Mouse (Mus musculus) cerebellum, adult 18-20 months (tissue): ENCODE results near the gene Ppfibp1.

ENCODE experiments used
- DNase-seq, 2 experiments: peaks; one replicate each; pipeline ENCODE4 v3.0.0; 2021

Gene Ppfibp1

GRCm38 (mm10) chr6:146999755-147000154 is 111.5 kb downstream of the Ppfibp1 start:
- no peak for DNase-seq

- DNase-seq = peak; percentile 65 to 78
Measured at GRCm38 (mm10) chr6:147008148-147008547, 119.9 kb downstream of the Ppfibp1 start.

DNA sequence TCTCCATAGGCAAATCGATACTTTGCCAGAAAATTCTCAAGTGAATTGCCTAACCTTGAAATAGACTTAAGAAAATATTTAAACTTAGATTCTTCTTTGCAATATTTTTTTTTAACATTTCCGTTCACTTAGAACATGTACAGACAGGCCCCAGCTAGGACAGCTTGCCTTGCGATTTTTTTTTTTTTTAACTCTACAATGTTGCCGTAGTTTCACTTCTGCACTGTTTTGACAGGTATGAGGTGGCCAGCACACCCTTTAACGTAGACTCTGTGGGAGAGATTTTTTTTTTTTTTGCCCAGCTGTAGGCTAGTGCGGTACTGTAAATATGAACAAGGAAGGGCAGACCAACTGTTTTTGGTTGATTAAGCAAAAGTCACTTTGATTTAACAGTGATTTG is 122.1 kb downstream of the Ppfibp1 start:
- no peak for DNase-seq

DNA sequence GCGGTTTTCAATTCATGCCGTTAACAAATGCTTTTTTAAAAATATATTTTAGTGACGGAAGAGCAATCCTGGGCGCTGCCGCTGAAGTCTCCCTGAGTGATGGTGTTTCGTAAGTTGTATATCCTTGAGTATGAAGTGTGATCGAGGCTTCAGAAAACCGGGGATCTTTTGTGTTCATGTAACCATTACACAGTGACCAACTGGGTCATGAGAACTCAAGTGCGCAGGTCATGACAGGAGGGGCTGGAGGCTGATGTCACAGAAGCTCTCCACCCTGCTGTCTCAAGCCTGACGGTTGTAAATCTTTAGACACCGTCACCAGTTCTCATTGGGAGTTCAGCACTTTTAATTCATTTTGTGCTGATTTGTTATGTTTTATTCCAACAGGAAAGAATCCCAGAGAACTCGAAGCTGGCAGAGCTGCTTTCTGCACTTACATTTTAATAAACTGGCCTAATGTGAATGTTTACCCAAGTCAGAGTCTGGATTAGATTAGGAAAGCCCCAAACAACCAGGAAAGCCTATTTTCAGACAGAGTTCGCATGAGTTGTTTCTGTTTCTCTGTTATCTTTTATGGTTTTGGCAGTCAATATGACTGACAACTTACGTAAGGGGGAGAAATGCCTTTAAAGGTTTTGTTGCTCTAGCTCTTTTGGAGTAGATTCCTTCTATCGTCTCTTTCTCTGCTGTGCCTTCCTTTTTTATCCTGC is 122.7 kb downstream of the Ppfibp1 start:
- DNase-seq = no peak

- no peak for DNase-seq
Measured at GRCm38 (mm10) chr6:147011555-147011954, 123.3 kb downstream of the Ppfibp1 start.

- no peak for DNase-seq
Measured at GRCm38 (mm10) chr6:147011977-147012376, 123.7 kb downstream of the Ppfibp1 start.

- no peak for DNase-seq
Measured at GRCm38 (mm10) chr6:147013546-147013945, 125.3 kb downstream of the Ppfibp1 start.

- no peak for DNase-seq
Measured at GRCm38 (mm10) chr6:147017906-147018305, 129.6 kb downstream of the Ppfibp1 start.

- no peak for DNase-seq
Measured at GRCm38 (mm10) chr6:147018364-147018763, 130.1 kb downstream of the Ppfibp1 start.

GRCm38 (mm10) chr6:147021181-147021580 is 132.9 kb downstream of the Ppfibp1 start:
- peak; percentile 29 to 32 for DNase-seq

GRCm38 (mm10) chr6:147022375-147023132 is 134.3 kb downstream of the Ppfibp1 start:
- DNase-seq = no peak

GRCm38 (mm10) chr6:147023133-147023395 is 134.8 kb downstream of the Ppfibp1 start:
- DNase-seq = no peak

DNA sequence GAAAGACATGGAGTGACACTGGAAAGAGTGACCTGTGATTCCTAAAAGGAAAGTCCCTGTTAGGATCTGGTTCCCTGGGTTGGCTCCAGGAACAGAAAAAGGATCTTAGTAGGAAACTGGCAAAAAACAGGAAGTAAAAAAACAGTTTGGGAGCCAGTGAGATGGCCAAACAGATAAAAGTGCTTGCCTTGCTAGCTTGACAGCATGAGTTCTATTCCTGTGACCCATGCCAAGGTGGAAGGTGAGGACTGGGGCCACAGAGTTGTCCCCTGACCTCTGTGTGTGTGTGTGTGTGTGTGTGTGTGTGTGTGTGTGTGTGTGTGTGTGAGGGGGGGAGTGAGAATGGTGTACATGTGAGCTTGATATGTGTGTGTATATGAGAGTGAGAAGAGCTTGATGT is 135.3 kb downstream of the Ppfibp1 start:
- DNase-seq = no peak

DNA sequence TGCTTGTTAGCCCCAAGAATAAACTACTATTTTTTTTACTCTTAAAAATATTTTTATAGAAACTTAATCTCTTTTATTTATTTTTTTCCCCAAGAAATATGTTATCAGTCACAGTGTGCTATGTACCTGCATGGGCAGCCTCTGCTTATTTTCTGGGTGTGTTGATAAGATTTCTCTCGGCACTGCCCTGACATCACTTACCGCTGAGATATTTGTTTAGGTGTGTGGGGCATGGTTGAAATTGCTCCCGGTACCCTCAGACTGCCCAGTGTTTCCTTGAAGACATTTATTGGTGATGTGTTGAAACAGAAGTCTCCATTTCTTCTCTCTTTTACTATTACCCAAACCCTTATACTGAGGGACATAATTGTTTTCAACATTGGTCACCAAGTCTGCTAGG is 136.5 kb downstream of the Ppfibp1 start:
- DNase-seq = no peak

GRCm38 (mm10) chr6:147028396-147028795 is 140.1 kb downstream of the Ppfibp1 start:
- DNase-seq = no peak

GRCm38 (mm10) chr6:147029591-147029990 is 141.3 kb downstream of the Ppfibp1 start:
- peak; percentile 65 to 72 for DNase-seq

GRCm38 (mm10) chr6:147030096-147030885 is 142.0 kb downstream of the Ppfibp1 start:
- peak; percentile 72 to 80 for DNase-seq

GRCm38 (mm10) chr6:147032303-147032925 is 144.1 kb downstream of the Ppfibp1 start, which contains the start of gene Rep15:
Gene Rep15 (plus strand): TSS chr6:147032584.
- peak; percentile 46 to 54 for DNase-seq

DNA sequence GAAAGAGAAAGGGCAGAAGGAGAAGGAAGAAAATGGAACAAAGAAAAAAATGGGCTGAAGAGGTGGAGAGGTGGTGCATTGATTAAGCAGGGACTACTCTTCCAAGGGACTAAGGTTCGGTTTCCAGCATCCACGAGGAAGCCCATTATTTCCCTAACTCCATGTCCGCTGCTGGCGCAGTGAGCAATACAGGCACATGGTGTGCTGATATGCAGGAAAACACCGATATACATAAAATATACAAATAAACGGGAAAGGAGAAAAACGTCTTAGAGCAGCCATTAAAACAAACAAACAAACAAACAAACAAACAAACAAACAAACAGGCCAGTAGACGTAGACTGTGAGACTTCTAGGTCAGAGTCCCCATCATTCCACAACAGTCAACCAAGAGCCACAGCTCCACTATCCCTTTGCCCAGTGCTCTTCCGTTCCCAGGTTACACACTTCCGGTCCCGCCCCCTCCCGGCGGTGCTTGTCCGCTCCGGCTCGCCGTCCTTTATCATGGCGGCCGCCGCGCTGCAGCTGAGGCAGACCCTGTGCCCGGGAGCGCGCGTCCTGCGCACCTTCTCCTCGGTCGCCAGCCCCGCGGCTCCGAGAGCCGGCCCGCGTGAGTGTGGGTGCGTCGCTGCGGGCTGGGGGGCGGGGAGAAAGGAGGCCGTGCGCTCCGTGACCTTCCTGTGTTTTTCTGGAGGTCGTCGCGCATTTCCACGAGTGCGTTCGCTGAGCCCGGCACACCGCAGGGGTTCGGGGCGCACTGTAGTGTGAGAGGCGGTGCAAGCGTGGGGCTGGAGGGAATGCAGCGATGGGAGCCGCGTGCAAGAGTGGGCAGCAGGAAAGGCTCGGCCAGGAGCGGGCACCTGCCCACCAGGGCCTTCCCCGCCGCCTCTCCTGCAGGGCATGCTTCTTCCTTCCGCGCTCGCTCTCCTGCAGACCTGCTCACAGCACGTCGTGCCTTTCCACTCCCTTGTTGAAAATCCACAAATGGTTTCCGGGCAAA is 154.3 kb downstream of the Ppfibp1 start, which contains the start of gene Mrps35:
Mrps35 (plus strand) TSS at position 474 of the 1,000 bp plus-strand sequence.
- DNase-seq = peak; percentile 89 to 95

DNA sequence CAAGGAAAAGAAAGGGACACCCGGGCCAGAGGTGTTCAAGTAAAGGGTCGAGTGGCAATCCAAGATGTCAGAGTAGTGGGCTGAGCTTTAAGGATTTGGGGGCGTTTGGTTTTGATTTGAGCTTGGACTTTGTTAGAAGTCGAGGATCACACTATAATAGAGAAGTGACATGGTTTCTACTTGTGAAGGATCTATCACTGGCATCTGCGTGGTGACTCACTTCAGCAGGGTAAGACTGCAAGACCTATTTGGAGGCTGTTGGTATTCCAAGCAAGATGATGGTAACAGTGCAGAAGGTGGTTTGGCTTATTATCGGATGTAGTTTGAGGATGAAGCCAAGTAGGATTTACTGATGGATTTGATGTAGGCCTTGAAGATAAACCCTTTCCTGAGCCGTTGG is 155.3 kb downstream of the Ppfibp1 start:
- no peak for DNase-seq

DNA sequence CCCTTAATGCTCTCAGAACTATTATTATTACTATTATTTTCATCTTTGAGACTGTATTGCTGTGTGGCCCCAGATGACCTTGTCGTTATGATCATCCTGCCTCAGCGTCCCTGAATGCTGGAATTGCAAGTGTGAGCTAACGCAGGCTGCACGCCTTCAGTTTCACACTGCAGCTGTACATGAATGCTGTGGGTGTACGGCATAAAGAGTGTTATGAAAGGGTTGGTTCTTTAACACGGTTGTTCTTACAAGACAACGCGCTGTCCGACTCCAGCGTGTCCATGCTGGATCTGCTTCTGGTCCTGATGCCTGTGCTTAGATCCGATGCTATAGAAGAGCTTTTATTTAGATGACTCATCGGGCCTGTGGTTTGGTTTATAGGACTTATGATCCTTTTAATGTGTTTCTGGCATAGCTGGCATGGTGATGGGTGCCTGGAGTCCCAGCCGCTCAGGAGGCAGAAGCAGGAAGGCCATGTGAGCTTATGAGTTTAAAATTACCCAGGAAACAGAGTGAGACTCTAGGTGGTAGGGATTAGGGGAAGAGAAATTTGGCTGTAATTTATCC is 161.0 kb downstream of the Ppfibp1 start:
- no peak for DNase-seq
